In the genomic region with DNA sequence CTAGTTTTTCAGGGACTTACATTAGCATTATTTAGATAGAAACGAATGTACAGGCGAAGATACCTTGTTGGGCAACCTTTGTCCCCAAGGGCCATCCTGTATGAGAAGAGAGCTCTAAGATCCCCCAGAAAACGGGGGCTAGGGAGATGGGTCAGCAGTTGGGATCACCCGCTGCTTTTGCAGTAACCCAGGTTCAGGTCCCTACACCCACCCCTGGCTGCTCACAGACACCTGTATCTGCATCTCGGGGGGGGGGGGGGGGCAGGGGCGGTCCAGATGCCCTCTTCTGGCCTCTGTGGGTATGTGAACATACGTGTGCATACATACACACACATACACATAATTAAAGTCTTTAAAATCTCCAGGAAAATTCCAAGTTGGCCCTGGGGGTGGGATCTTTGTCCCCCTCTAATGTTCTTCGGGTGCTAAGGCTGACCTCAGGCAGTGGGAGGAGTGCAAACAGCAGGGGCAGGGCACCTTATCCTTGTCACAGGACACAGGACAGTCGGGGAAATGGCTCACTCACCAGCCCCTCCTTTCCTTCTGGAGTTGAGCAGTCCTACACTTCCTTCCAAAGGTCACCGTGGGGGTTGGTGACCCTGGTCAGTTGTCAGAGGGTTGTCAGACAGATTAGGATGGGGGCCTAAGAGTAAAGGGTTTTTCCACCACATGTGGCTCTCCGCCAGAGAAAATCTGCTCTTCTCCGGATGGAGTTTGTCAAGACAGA, we compare ENCODE assay signal across 1 mouse cellular context.
TF ChIP-seq lines count a peak whose summit lies in the region.

No protein-coding gene starts in this region.

TF ChIP-seq in CH12.LX, 34 proteins besides CTCF, POLR2A, EP300 and RAD21:
- no peak for TF ChIP-seq E2F4 (IDR thresholded peaks at IDR 0.05; ENCODE audit: insufficient replicate concordance, low read depth, low read length)
- TF ChIP-seq CHD1 (IDR thresholded peaks at IDR 0.05; ENCODE audit: low read depth, low read length), result no peak
- no peak for TF ChIP-seq RCOR1 (conservative IDR thresholded peaks at IDR 0.05; ENCODE audit: low read depth, low read length)
- TF ChIP-seq CHD2 (IDR thresholded peaks at IDR 0.05; ENCODE audit: low read length), result no peak
- no peak for TF ChIP-seq UBTF (IDR thresholded peaks at IDR 0.05; ENCODE audit: low read depth, low read length)
- no peak for TF ChIP-seq BHLHE40 (IDR thresholded peaks at IDR 0.05; ENCODE audit: low read depth, low read length)
- TF ChIP-seq TBP (conservative IDR thresholded peaks at IDR 0.05; ENCODE audit: low read depth, low read length), result no peak
- no peak for TF ChIP-seq ZC3H11A (IDR thresholded peaks at IDR 0.05; ENCODE audit: low read depth, low read length)
- no peak for TF ChIP-seq MEF2A (IDR thresholded peaks at IDR 0.05; ENCODE audit: borderline replicate concordance, low read depth, low read length)
- no peak for TF ChIP-seq IRF4 (IDR thresholded peaks at IDR 0.05; ENCODE audit: low read depth, low read length)
- TF ChIP-seq MAZ (IDR thresholded peaks at IDR 0.05; ENCODE audit: low read depth, low read length), result no peak
- TF ChIP-seq SIN3A (IDR thresholded peaks at IDR 0.05; ENCODE audit: low read length), result no peak
- no peak for TF ChIP-seq NELFE (IDR thresholded peaks at IDR 0.05; ENCODE audit: low read depth, low read length)
- no peak for TF ChIP-seq MXI1 (IDR thresholded peaks at IDR 0.05; ENCODE audit: low read depth, low read length)
- TF ChIP-seq USF1 (IDR thresholded peaks at IDR 0.05; ENCODE audit: low read depth, low read length), result no peak
- no peak for TF ChIP-seq ELF1 (IDR thresholded peaks at IDR 0.05; ENCODE audit: low read depth, low read length)
- no peak for TF ChIP-seq TCF12 (IDR thresholded peaks at IDR 0.05; ENCODE audit: low read depth, low read length)
